Comparison of ENCODE assay signal across 16 mouse cellular contexts in the genomic region with DNA sequence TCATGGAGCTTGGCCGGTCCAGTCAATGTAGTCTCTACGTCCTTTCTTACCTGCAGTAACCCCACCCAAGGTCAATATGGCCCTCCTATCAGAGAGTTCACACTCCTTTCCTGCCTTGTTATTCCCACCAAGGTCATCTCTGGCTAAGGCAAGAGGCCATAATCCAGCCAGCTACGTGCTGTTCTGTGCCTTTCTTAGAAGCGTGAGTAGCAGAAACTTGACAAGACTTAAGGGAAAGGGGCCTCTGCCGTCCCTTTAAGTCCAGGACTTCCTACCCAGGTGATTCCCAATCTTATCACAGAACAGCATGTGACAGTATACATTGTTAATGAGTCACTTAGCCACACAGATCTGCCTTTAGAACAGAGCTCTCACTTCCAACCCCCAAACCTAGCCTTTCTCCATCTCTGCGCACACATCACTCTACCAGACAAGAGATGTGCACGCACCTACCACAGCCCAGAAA. TPM values are rescaled to one million over a fixed set of nuclear protein-coding genes. Genes with fewer than 3 reads are reported as not detected.
A peak's percentile ranks its signal among the peaks of the same experiment; 100 is the strongest.
DNase-seq lines count a peak whose midpoint lies in the region; ATAC-seq and TF ChIP-seq lines count a peak whose summit lies in the region.
"Had no signal": no experiment of that assay in that cellular context is flagged by ENCODE, and none has a peak within 500 bp of the region (broad histone marks: within the 10 kb centered on the region; RNA-seq: fewer than 3 reads in every experiment).

No protein-coding gene starts in this region.

- ATAC-seq in megakaryocyte, adult 5-6 weeks (ENCODE audit: poor library complexity, severe bottlenecking) = no peak
- ATAC-seq in liver, embryonic 14.5 days (ENCODE audit: insufficient read depth) = 0 out of 2 replicates have a peak, but pooled peaks have one; percentile 13
- ATAC-seq: forebrain, embryonic 14.5 days had no signal

- TF ChIP-seq CTCF in liver, embryonic 14.5 days (IDR thresholded peaks at IDR 0.05; ENCODE audit: low read depth) = no peak

- H3K4me2 ChIP-seq in liver, embryonic 14.5 days (ENCODE audit: low read depth) = no peak overlapping the region

- H3K9me3 ChIP-seq in heart, embryonic 10.5 days = no peaks in the 10 kb centered on the region
- no peaks in the 10 kb centered on the region for H3K9me3 ChIP-seq in megakaryocyte, embryonic 14.5 days
- H3K9me3 ChIP-seq in liver, embryonic 14.5 days (ENCODE audit: control insufficient read depth, low read length) = no peaks in the 10 kb centered on the region
- H3K9me3 ChIP-seq: G1E; midbrain, embryonic 10.5 days had no signal

- 79% methylated on average over 7 of the region's 7 CpGs for WGBS in heart, embryonic 10.5 days
- WGBS in liver, embryonic 14.5 days (ENCODE audit: insufficient replicate concordance) = 51% methylated on average over 7 of the region's 7 CpGs

- no peak for DNase-seq in heart, embryonic 10.5 days (ENCODE audit: low spot score)
- DNase-seq in heart, adult 18-20 months = no peak
- DNase-seq in liver, embryonic 14.5 days (ENCODE audit: low read depth in 3 of 3, low spot score in 3 of 3) = no peak
- DNase-seq in yolk sac, embryonic 10.5 days (ENCODE audit: low spot score) = peak; percentile 68
- DNase-seq in adrenal gland, postnatal 25 days = no peak
- no peak for DNase-seq in adipocyte (ENCODE audit: low spot score)
- DNase-seq: adrenal gland, postnatal 14 days; cerebellum, postnatal 25 days; kidney, postnatal 14 days; right cerebral cortex, postnatal 4 days; thymus, postnatal 4 days had no signal

- H3K4me3 ChIP-seq in heart, embryonic 10.5 days = no peak overlapping the region
- H3K4me3 ChIP-seq in megakaryocyte, embryonic 14.5 days (replicated peaks) = peak overlapping the region; percentile 51
- H3K4me3 ChIP-seq in liver, embryonic 14.5 days (ENCODE audit: insufficient read depth in 1 of 2, low read depth in 2 of 2, low read length in 2 of 2) = no peak overlapping the region
- H3K4me3 ChIP-seq: midbrain, embryonic 10.5 days had no signal

- H3K27me3 ChIP-seq in heart, embryonic 10.5 days (ENCODE audit: insufficient read depth, poor library complexity, severe bottlenecking) = no peaks in the 10 kb centered on the region
- H3K27me3 ChIP-seq in megakaryocyte, embryonic 14.5 days (replicated peaks) = no peaks in the 10 kb centered on the region
- no peaks in the 10 kb centered on the region for H3K27me3 ChIP-seq in liver, embryonic 14.5 days (ENCODE audit: control insufficient read depth, insufficient read depth, low read length)

- H3K27ac ChIP-seq in heart, embryonic 10.5 days = peak overlapping the region; percentile 17; the same call in 1 of the 2 replicates
- no peak overlapping the region for H3K27ac ChIP-seq in liver, embryonic 14.5 days

- TF ChIP-seq EP300 in liver, embryonic 14.5 days (IDR thresholded peaks at IDR 0.05; ENCODE audit: low read depth) = no peak

- no peak overlapping the region for H3K9ac ChIP-seq in liver, embryonic 14.5 days (replicated peaks)

- peaks cover 18% of the 10 kb centered on the region for H3K4me1 ChIP-seq in heart, embryonic 10.5 days
- peaks cover 95% of the 10 kb centered on the region for H3K4me1 ChIP-seq in megakaryocyte, embryonic 14.5 days
- H3K4me1 ChIP-seq in liver, embryonic 14.5 days (replicated peaks; ENCODE audit: control insufficient read depth in 2 of 2, insufficient read depth in 2 of 2, low read length in 1 of 2) = peaks cover 0 to 29% of the 10 kb centered on the region in 2 experiments; a peak in 3 of 4 replicates

- H3K36me3 ChIP-seq in heart, embryonic 10.5 days = peaks cover 20% of the 10 kb centered on the region
- peaks cover 67% of the 10 kb centered on the region for H3K36me3 ChIP-seq in megakaryocyte, embryonic 14.5 days (replicated peaks; ENCODE audit: low read length)
- no peaks in the 10 kb centered on the region for H3K36me3 ChIP-seq in liver, embryonic 14.5 days (replicated peaks; ENCODE audit: control insufficient read depth, insufficient read depth, low read depth)
- H3K36me3 ChIP-seq: G1E had no signal

RNA-seq across cellular contexts. Expression of gene Klf7, which starts 16.9 kb away (rescaled TPM):
- polyA plus RNA-seq in heart, embryonic 10.5 days (2016; fragmentation: Nextera tagmentation; extraction: Ambion mirVana) = 15.1 and 15.8 TPM in 2 replicates
- 10 to 100 TPM; 14.5 to 18.4 TPM for total RNA-seq in heart, adult 18-20 months (2021)
- 7.9 and 18.5 TPM in 2 replicates for polyA plus RNA-seq in megakaryocyte, embryonic 14.5 days (2012; ENCODE audit: insufficient read depth, low replicate concordance)
- total RNA-seq in megakaryocyte, adult 5-6 weeks (2015) = 11.9 and 13.6 TPM in 2 replicates
- total RNA-seq in megakaryocyte, adult 5-6 weeks (2017) = 8.3 and 13.0 TPM in 2 replicates
- polyA plus RNA-seq in liver, embryonic 14.5 days (2012; rRNA removed) = 1.4 and 1.7 TPM in 2 replicates
- polyA plus RNA-seq in liver, embryonic 14.5 days (2014; fragmentation: Nextera tagmentation; extraction: Ambion mirVana) = 3.6 and 4.9 TPM in 2 replicates
- 18.6 and 23.3 TPM in 2 replicates for total RNA-seq in adrenal gland, postnatal 25 days (2021)
- polyA plus RNA-seq: G1E had no signal
